Mouse (Mus musculus) lung, adult 10 weeks (tissue): ENCODE measurements around the gene Slc25a4. TPM values are rescaled to one million over a fixed set of nuclear protein-coding genes. Genes with fewer than 3 reads are reported as not detected.

Experiments used
- polyA plus RNA-seq: library from polyadenylated mRNA; stranded (reverse); fragments of 350-450 nt; fragmentation: Illumina TruSeq; extraction: RNeasy Lipid Tissue Mini Kit (QIAGEN cat#74804); gene quantifications from one replicate; pipeline ENCODE4 v1.2.3, GENCODE M21; 2014; ENCODE audit warnings: low read depth, low replicate concordance; ENCODE audit not compliant: insufficient read depth

Slc25a4 gene
- 208 TPM for polyA plus RNA-seq

GRCm38 (mm10) chr8:46210404-46211315 lies at the start of gene Slc25a4:
Slc25a4 (minus strand) TSS chr8:46211284.

Other genes starting within 250 kb of the Slc25a4 start
- 6.2 TPM for gene 1700029J07Rik, start 236.0 kb downstream of the Slc25a4 start, polyA plus RNA-seq
- gene Ufsp2, start 235.8 kb downstream of the Slc25a4 start, polyA plus RNA-seq = 24.3 TPM
- 0.45 TPM for gene Lrp2bp, start 212.0 kb downstream of the Slc25a4 start, polyA plus RNA-seq
- gene Ankrd37, start 205.6 kb downstream of the Slc25a4 start, polyA plus RNA-seq = 7.3 TPM
- 5.9 TPM for gene Cfap97, start 59.5 kb downstream of the Slc25a4 start, polyA plus RNA-seq
- gene Snx25, start 59.1 kb downstream of the Slc25a4 start, polyA plus RNA-seq = 46.5 TPM
- not detected for gene Helt, start 83.4 kb upstream of the Slc25a4 start, polyA plus RNA-seq